Mouse (Mus musculus): ENCODE results near the gene Tnpo3.

Tnpo3 gene

GRCm38 (mm10) chr6:29494101-29494500 is 115.6 kb downstream of the Tnpo3 start:
- in situ Hi-C loops (cut with MboI; ENCODE audit: low sequenced_read_pairs), result no loop called here
